Mouse (Mus musculus): Measurements from ENCODE around the gene Rabepk. TPM values are rescaled to one million over a fixed set of nuclear protein-coding genes. Genes with fewer than 3 reads are reported as not detected.
"Not testable (repeated sequence)": the region's sequence is repeated elsewhere in the genome, so short reads cannot be mapped to it uniquely, and the experiment has no call there.

The Rabepk gene
- polyA plus RNA-seq, 1 experiment from 2014 or later = 24.5 TPM

GRCm38 (mm10) chr2:34773673-34774072 lies 26.0 kb downstream of the Rabepk start:
- 93% methylated on average over 4 of the region's 4 CpGs for WGBS
- H3K4me1 ChIP-seq = peaks cover 67% of the 10 kb centered on the region
- H3K36me3 ChIP-seq (replicated peaks) = peaks cover 36% of the 10 kb centered on the region

GRCm38 (mm10) chr2:34772252-34773235 lies 27.2 kb downstream of the Rabepk start:
- WGBS = 3% methylated on average over 50 of the region's 50 CpGs
- peak overlapping the region; percentile 94 for H3K4me3 ChIP-seq
- peaks cover 34% of the 10 kb centered on the region for H3K36me3 ChIP-seq (replicated peaks)
- no peaks in the 10 kb centered on the region for H3K9me3 ChIP-seq
- no peaks in the 10 kb centered on the region for H3K27me3 ChIP-seq (replicated peaks)
- H3K27ac ChIP-seq = peak overlapping the region; percentile 87
- peak overlapping the region; percentile 88 for H3K9ac ChIP-seq
- H3K4me1 ChIP-seq = peaks cover 56% of the 10 kb centered on the region
- no peak; the same call in none of the 2 replicates for ATAC-seq (replicated peaks)
- peak overlapping the region; percentile 70 for H3K4me2 ChIP-seq

More at GRCm38 (mm10) chr2:34773673-34774072, 26.0 kb downstream of the Rabepk start:
- no peak overlapping the region for H3K27ac ChIP-seq
- H3K4me3 ChIP-seq = peak overlapping the region; percentile 94
- H3K9me3 ChIP-seq = no peaks in the 10 kb centered on the region
- no peaks in the 10 kb centered on the region for H3K27me3 ChIP-seq (replicated peaks)
- peak overlapping the region; percentile 70 for H3K4me2 ChIP-seq
- ATAC-seq (replicated peaks) = no peak
- no peak overlapping the region for H3K9ac ChIP-seq

GRCm38 (mm10) chr2:34771368-34772226 lies 28.1 kb downstream of the Rabepk start, which contains the start of gene Hspa5:
Hspa5 (plus strand) TSS chr2:34771970.
- Histone ChIP-seq H3K27me3 (replicated peaks) (no peaks in the 10 kb centered on the region), H3K4me1 (peaks cover 47% of the 10 kb centered on the region), H3K9me3 (no peaks in the 10 kb centered on the region), H3K9ac (peak within 1 kb of the TSS; percentile 89), H3K36me3 (replicated peaks) (peaks cover 30% of the 10 kb centered on the region), H3K4me3 (peak within 1 kb of the TSS; percentile 94), H3K4me2 (peak within 1 kb of the TSS; percentile 70), H3K27ac (peak within 1 kb of the TSS; percentile 94)
- peak; percentile 99 for ATAC-seq (replicated peaks)
- WGBS = under 1% methylated on average over 60 of the region's 60 CpGs

- no peak for ATAC-seq (replicated peaks)
- Histone ChIP-seq H3K9ac (peak overlapping the region; percentile 89), H3K27me3 (replicated peaks) (no peaks in the 10 kb centered on the region), H3K9me3 (no peaks in the 10 kb centered on the region), H3K4me1 (peaks cover 41% of the 10 kb centered on the region), H3K4me3 (peak overlapping the region; percentile 94), H3K27ac (peak overlapping the region; percentile 94), H3K4me2 (peak overlapping the region; percentile 68), H3K36me3 (replicated peaks) (peaks cover 24% of the 10 kb centered on the region)
- WGBS = 5% methylated on average over 6 of the region's 6 CpGs
These were observed 28.8 kb downstream of the Rabepk start for GRCm38 (mm10) chr2:34770951-34771350.

GRCm38 (mm10) chr2:34770049-34770448 lies 29.7 kb downstream of the Rabepk start:
- Histone ChIP-seq H3K27ac (no peak overlapping the region), H3K4me1 (peaks cover 33% of the 10 kb centered on the region), H3K4me3 (peak overlapping the region; percentile 94; the same call in 1 of the 2 replicates), H3K4me2 (peak overlapping the region; percentile 68; the same call in 1 of the 2 replicates), H3K9ac (no peak overlapping the region), H3K9me3 (no peaks in the 10 kb centered on the region), H3K36me3 (replicated peaks) (peaks cover 17% of the 10 kb centered on the region), H3K27me3 (replicated peaks) (no peaks in the 10 kb centered on the region)
- ATAC-seq (replicated peaks) = no peak
- WGBS = 97% methylated on average over 2 of the region's 2 CpGs

- no peak overlapping the region for H3K9ac ChIP-seq
- H3K27ac ChIP-seq = no peak overlapping the region
- no peak overlapping the region for H3K4me3 ChIP-seq
- H3K36me3 ChIP-seq (replicated peaks) = no peaks in the 10 kb centered on the region
- ATAC-seq (replicated peaks) = no peak
- no peaks in the 10 kb centered on the region for H3K27me3 ChIP-seq (replicated peaks)
- no peaks in the 10 kb centered on the region for H3K9me3 ChIP-seq
- no peak overlapping the region for H3K4me2 ChIP-seq
- 87% methylated on average over 5 of the region's 12 CpGs for WGBS
- no peaks in the 10 kb centered on the region for H3K4me1 ChIP-seq
These were observed 34.9 kb downstream of the Rabepk start for GRCm38 (mm10) chr2:34764801-34765200.

- H3K27ac ChIP-seq = no peak overlapping the region
- no peaks in the 10 kb centered on the region for H3K27me3 ChIP-seq (replicated peaks)
- H3K4me3 ChIP-seq = no peak overlapping the region
- H3K9ac ChIP-seq = no peak overlapping the region
- 58% methylated on average over 2 of the region's 2 CpGs for WGBS
- H3K4me1 ChIP-seq = no peaks in the 10 kb centered on the region
- H3K36me3 ChIP-seq (replicated peaks) = no peaks in the 10 kb centered on the region
- H3K4me2 ChIP-seq = no peak overlapping the region
- no peaks in the 10 kb centered on the region for H3K9me3 ChIP-seq
- no peak for ATAC-seq (replicated peaks)
These were observed 36.8 kb downstream of the Rabepk start for GRCm38 (mm10) chr2:34762872-34763271.

- Histone ChIP-seq H3K27ac (no peak overlapping the region), H3K9me3 (no peaks in the 10 kb centered on the region), H3K4me2 (no peak overlapping the region), H3K4me3 (no peak overlapping the region), H3K4me1 (no peaks in the 10 kb centered on the region), H3K27me3 (replicated peaks) (no peaks in the 10 kb centered on the region), H3K36me3 (replicated peaks) (no peaks in the 10 kb centered on the region), H3K9ac (no peak overlapping the region)
- WGBS = 93% methylated on average over 2 of the region's 2 CpGs
- no peak for ATAC-seq (replicated peaks)
These were observed 37.5 kb downstream of the Rabepk start for GRCm38 (mm10) chr2:34762174-34762573.

GRCm38 (mm10) chr2:34761272-34761671 lies 38.4 kb downstream of the Rabepk start:
- ATAC-seq (replicated peaks); H3K4me2 ChIP-seq; H3K27ac ChIP-seq; H3K9me3 ChIP-seq; H3K4me1 ChIP-seq; H3K9ac ChIP-seq; H3K36me3 ChIP-seq (replicated peaks); H3K4me3 ChIP-seq; H3K27me3 ChIP-seq (replicated peaks): not testable (repeated sequence)
- 90% methylated on average over 5 of the region's 5 CpGs for WGBS

GRCm38 (mm10) chr2:34757341-34757740 lies 42.4 kb downstream of the Rabepk start:
- H3K36me3 ChIP-seq (replicated peaks) = no peaks in the 10 kb centered on the region
- whole genome bisulfite sequencing = 84% methylated on average over 1 of the region's 1 CpGs

GRCm38 (mm10) chr2:34754551-34755358 lies 45.0 kb downstream of the Rabepk start, which contains the start of gene Gapvd1:
Gapvd1 (minus strand) TSS chr2:34755232.
- Histone ChIP-seq H3K9ac (peak within 1 kb of the TSS; percentile 98), H3K4me3 (peak within 1 kb of the TSS; percentile 96), H3K27me3 (replicated peaks) (no peaks in the 10 kb centered on the region), H3K36me3 (replicated peaks) (no peaks in the 10 kb centered on the region), H3K4me1 (peaks cover 27% of the 10 kb centered on the region), H3K9me3 (no peaks in the 10 kb centered on the region), H3K27ac (peak within 1 kb of the TSS; percentile 96), H3K4me2 (peak within 1 kb of the TSS; percentile 57)
- no peak; the same call in 1 of the 2 replicates for ATAC-seq (replicated peaks)
- WGBS = under 1% methylated on average over 13 of the region's 14 CpGs

More at GRCm38 (mm10) chr2:34757341-34757740, 42.4 kb downstream of the Rabepk start:
- Histone ChIP-seq H3K27ac (no peak overlapping the region), H3K4me2 (no peak overlapping the region), H3K4me3 (no peak overlapping the region), H3K27me3 (replicated peaks) (no peaks in the 10 kb centered on the region), H3K9ac (no peak overlapping the region), H3K9me3 (no peaks in the 10 kb centered on the region), H3K4me1 (peaks cover 12% of the 10 kb centered on the region)
- ATAC-seq (replicated peaks) = no peak

Measured in midbrain, embryonic 15.5 days (tissue).